Mouse (Mus musculus) E14TG2a.4 (cell line): ENCODE data around the gene Cacybp.

ENCODE experiments used
- H3K27me3 ChIP-seq: 2 replicates; pipeline ENCODE4 v1.6.1; 2014; ENCODE audit warnings: low read length, control low read depth; ENCODE audit not compliant: insufficient read depth
- H3K36me3 ChIP-seq: 2 replicates; pipeline ENCODE4 v1.6.1; 2014; ENCODE audit warnings: low read length, control low read depth; ENCODE audit not compliant: insufficient read depth
- H3K4me1 ChIP-seq: replicated peaks from 2 replicates; pipeline ENCODE4 v1.6.1; 2014; ENCODE audit warnings: low read depth, low read length, control low read depth
- H3K4me3 ChIP-seq: replicated peaks from 2 replicates; pipeline ENCODE4 v1.5.1; 2014; ENCODE audit warnings: mild to moderate bottlenecking, low read length
- H3K9me3 ChIP-seq: 2 replicates; pipeline ENCODE4 v1.6.1; 2014; ENCODE audit warnings: low read length, control low read depth
- CTCF ChIP-seq: conservative IDR thresholded peaks from 2 replicates; pipeline ENCODE4 v1.5.1; 2014; ENCODE audit warnings: low read length
- NANOG ChIP-seq: IDR thresholded peaks from 2 replicates; pipeline ENCODE4 v1.6.1; 2014; ENCODE audit warnings: borderline replicate concordance, low read length, mixed read lengths
- POU5F1 ChIP-seq: IDR thresholded peaks from 2 replicates; pipeline ENCODE4 v1.6.1; 2014; ENCODE audit warnings: low read length, borderline replicate concordance

Gene Cacybp

GRCm38 (mm10) chr1:160249786-160250185 is 37.1 kb upstream of the Cacybp start:
- Histone ChIP-seq H3K27me3 (no peaks in the 10 kb centered on the region), H3K4me3 (no peak overlapping the region), H3K9me3 (no peaks in the 10 kb centered on the region), H3K36me3 (no peaks in the 10 kb centered on the region), H3K4me1 (no peaks in the 10 kb centered on the region)
- TF ChIP-seq CTCF, result no peak
- TF ChIP-seq POU5F1, result no peak
- TF ChIP-seq NANOG, result no peak

DNA sequence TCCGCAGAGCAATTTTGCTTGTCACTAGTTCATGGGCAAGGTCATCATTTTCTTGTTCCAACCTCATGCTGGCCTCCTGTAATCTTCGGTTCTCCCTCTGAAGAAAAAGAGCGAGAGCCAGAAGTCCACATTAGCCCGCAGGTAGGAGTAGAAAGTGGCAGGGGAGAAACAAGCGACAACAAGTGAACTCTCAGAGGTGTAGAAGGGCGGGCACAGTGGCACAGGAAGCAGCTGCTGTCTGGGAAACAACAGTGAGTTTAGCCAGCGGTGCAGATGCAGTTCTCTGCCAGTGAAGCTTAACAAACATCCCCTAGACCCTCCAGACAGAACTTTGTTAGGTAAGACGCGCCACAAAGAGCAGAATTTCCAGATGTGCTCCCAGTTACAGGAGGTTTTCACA is 34.8 kb upstream of the Cacybp start:
- H3K9me3 ChIP-seq, result no peaks in the 10 kb centered on the region
- H3K4me1 ChIP-seq, result no peaks in the 10 kb centered on the region
- H3K27me3 ChIP-seq, result no peaks in the 10 kb centered on the region
- TF ChIP-seq CTCF (no peak), NANOG (no peak), POU5F1 (no peak)
- H3K4me3 ChIP-seq, result no peak overlapping the region
- H3K36me3 ChIP-seq, result no peaks in the 10 kb centered on the region

GRCm38 (mm10) chr1:160246844-160247243 is 34.2 kb upstream of the Cacybp start:
- Histone ChIP-seq H3K9me3 (no peaks in the 10 kb centered on the region), H3K36me3 (no peaks in the 10 kb centered on the region), H3K4me3 (no peak overlapping the region), H3K4me1 (no peaks in the 10 kb centered on the region), H3K27me3 (no peaks in the 10 kb centered on the region)
- TF ChIP-seq NANOG, result no peak
- TF ChIP-seq CTCF, result no peak
- no peak for TF ChIP-seq POU5F1

GRCm38 (mm10) chr1:160245954-160246353 is 33.3 kb upstream of the Cacybp start:
- Histone ChIP-seq H3K4me3 (no peak overlapping the region), H3K4me1 (no peaks in the 10 kb centered on the region), H3K9me3 (no peaks in the 10 kb centered on the region), H3K36me3 (no peaks in the 10 kb centered on the region), H3K27me3 (no peaks in the 10 kb centered on the region)
- TF ChIP-seq POU5F1, result no peak
- no peak for TF ChIP-seq NANOG
- TF ChIP-seq CTCF, result no peak

DNA sequence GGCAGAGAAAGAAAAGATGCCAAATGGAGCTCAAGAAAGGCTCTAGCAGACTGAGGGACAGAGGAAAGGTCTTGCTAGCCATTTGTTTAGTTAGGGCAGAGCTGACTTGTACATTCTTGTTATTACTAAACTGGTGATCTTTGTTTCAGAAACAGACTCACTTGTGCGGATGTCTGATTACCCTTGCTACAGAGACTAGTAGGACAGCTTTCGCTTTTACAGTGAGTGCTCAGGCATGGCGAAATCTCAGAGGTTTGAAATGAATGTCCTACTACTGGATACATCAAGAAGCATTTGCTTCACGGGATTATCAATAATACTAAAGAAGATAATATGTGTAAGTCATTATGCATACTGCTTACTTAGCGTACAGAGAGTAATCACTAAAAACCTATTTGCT is 32.0 kb upstream of the Cacybp start:
- H3K27me3 ChIP-seq, result no peaks in the 10 kb centered on the region
- H3K36me3 ChIP-seq, result no peaks in the 10 kb centered on the region
- no peaks in the 10 kb centered on the region for H3K9me3 ChIP-seq
- TF ChIP-seq CTCF (no peak), POU5F1 (no peak), NANOG (no peak)
- H3K4me3 ChIP-seq, result no peak overlapping the region
- no peaks in the 10 kb centered on the region for H3K4me1 ChIP-seq

- no peak overlapping the region for H3K4me3 ChIP-seq
- no peaks in the 10 kb centered on the region for H3K4me1 ChIP-seq
- no peaks in the 10 kb centered on the region for H3K9me3 ChIP-seq
- no peaks in the 10 kb centered on the region for H3K36me3 ChIP-seq
- H3K27me3 ChIP-seq, result no peaks in the 10 kb centered on the region
- TF ChIP-seq POU5F1, result no peak
- TF ChIP-seq NANOG, result no peak
- TF ChIP-seq CTCF, result no peak
Observed at GRCm38 (mm10) chr1:160240091-160240490, 27.4 kb upstream of the Cacybp start.

DNA sequence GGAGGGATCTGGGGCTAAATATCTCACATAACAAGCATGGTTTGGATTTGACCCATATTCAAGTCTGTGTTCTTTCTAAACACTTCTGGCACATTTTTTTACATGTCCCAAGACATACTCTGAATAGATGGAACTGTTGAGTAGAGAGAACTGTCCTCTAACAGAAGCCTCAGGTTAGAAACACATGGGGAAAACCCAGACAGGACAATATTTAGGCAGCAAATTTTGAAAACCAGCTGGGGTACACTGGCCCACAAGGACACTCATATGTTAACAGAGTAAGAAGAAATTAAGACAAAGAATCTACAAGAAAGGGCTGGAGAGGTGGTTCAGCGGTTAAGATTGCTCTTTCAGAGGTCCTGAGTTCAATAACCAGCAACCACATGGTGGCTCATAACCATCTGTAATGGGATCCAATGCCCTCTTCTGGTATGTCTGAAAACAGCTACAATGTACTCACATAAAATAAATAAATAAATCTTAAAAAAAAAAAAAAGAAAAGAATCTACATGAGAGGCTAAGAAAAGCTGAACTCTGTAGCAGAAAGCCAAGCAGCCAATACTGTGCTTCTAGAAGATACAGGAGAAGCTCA is 26.3 kb upstream of the Cacybp start:
- Histone ChIP-seq H3K36me3 (no peaks in the 10 kb centered on the region), H3K9me3 (no peaks in the 10 kb centered on the region), H3K27me3 (no peaks in the 10 kb centered on the region), H3K4me3 (no peak overlapping the region), H3K4me1 (no peaks in the 10 kb centered on the region)
- no peak for TF ChIP-seq CTCF
- no peak for TF ChIP-seq POU5F1
- TF ChIP-seq NANOG, result no peak

DNA sequence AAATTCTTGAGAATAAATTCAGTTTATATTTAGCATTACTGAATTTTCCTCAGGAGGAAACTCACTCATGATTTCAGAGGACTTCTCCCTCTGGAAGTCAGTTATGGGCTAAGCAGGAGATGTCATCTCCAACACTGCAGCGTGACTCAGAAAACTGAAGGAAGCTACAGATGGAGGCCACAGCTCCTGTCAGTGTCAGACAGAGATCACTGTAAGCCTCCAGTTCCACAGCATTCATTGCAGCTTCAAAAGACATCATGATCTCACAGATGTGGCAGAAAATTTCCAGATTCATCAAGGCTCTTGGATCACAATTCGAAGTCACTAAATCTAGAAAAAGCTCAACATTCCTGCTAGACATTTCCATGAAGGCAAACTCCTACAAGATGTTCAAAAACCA is 25.3 kb upstream of the Cacybp start:
- no peak overlapping the region for H3K4me3 ChIP-seq
- H3K27me3 ChIP-seq, result no peaks in the 10 kb centered on the region
- TF ChIP-seq CTCF, result no peak
- no peak for TF ChIP-seq NANOG
- TF ChIP-seq POU5F1, result no peak
- H3K4me1 ChIP-seq, result no peaks in the 10 kb centered on the region
- no peaks in the 10 kb centered on the region for H3K9me3 ChIP-seq
- no peaks in the 10 kb centered on the region for H3K36me3 ChIP-seq

- H3K27me3 ChIP-seq, result no peaks in the 10 kb centered on the region
- H3K4me3 ChIP-seq, result no peak overlapping the region
- no peaks in the 10 kb centered on the region for H3K4me1 ChIP-seq
- no peaks in the 10 kb centered on the region for H3K36me3 ChIP-seq
- no peak for TF ChIP-seq NANOG
- H3K9me3 ChIP-seq, result no peaks in the 10 kb centered on the region
Observed at GRCm38 (mm10) chr1:160233921-160234320, 21.2 kb upstream of the Cacybp start.
